Mouse (Mus musculus): ENCODE measurements around the gene Atp2a1.
A peak's percentile ranks its signal among the peaks of the same experiment; 100 is the strongest.
"Not testable (repeated sequence)": the region's sequence is repeated elsewhere in the genome, so short reads cannot be mapped to it uniquely, and the experiment has no call there.

The Atp2a1 gene

GRCm38 (mm10) chr7:126463004-126463403, at the start of gene Atp2a1:
Gene Atp2a1, minus strand, starts transcription at chr7:126463108.
- no peak for DNase-seq (ENCODE audit: low spot score)

GRCm38 (mm10) chr7:126511287-126511686, 48.4 kb upstream of the Atp2a1 start:
- no peak for DNase-seq (ENCODE audit: low spot score)

- no peak for DNase-seq (ENCODE audit: low spot score)
These were observed 44.3 kb upstream of the Atp2a1 start for GRCm38 (mm10) chr7:126507126-126507778.

- no peak for DNase-seq (ENCODE audit: low spot score)
These were observed 42.0 kb upstream of the Atp2a1 start for GRCm38 (mm10) chr7:126504913-126505312.

- peak; percentile 99 for DNase-seq (ENCODE audit: low spot score)
These were observed 40.5 kb upstream of the Atp2a1 start, which contains the start of gene Atxn2l for GRCm38 (mm10) chr7:126503273-126503878. Gene Atxn2l, minus strand, starts transcription at chr7:126503437.

- DNase-seq (ENCODE audit: low spot score), result no peak
These were observed 39.8 kb upstream of the Atp2a1 start for GRCm38 (mm10) chr7:126502751-126503150.

- peak; percentile 97 for DNase-seq (ENCODE audit: low spot score)
These were observed 39.3 kb upstream of the Atp2a1 start for GRCm38 (mm10) chr7:126502023-126502741.

- DNase-seq (ENCODE audit: low spot score), result no peak
These were observed 38.7 kb upstream of the Atp2a1 start for GRCm38 (mm10) chr7:126501684-126502022.

- no peak for DNase-seq (ENCODE audit: low spot score)
These were observed 36.5 kb upstream of the Atp2a1 start for GRCm38 (mm10) chr7:126499416-126499815.

- no peak for DNase-seq (ENCODE audit: low spot score)
These were observed 35.1 kb upstream of the Atp2a1 start for GRCm38 (mm10) chr7:126497966-126498365.

GRCm38 (mm10) chr7:126496475-126496874, 33.6 kb upstream of the Atp2a1 start:
- DNase-seq (ENCODE audit: low spot score), result no peak

GRCm38 (mm10) chr7:126494120-126494519, 31.2 kb upstream of the Atp2a1 start:
- no peak for DNase-seq (ENCODE audit: low spot score)

GRCm38 (mm10) chr7:126491973-126492372, 29.1 kb upstream of the Atp2a1 start:
- DNase-seq (ENCODE audit: low spot score), result no peak

- no peak for DNase-seq (ENCODE audit: low spot score)
These were observed 28.1 kb upstream of the Atp2a1 start for GRCm38 (mm10) chr7:126491005-126491404.

GRCm38 (mm10) chr7:126487617-126488385, 24.9 kb upstream of the Atp2a1 start:
- DNase-seq (ENCODE audit: low spot score), result not testable (repeated sequence)

- DNase-seq (ENCODE audit: low spot score), result peak; percentile 99
These were observed 24.2 kb upstream of the Atp2a1 start, which contains the start of gene Tufm for GRCm38 (mm10) chr7:126487052-126487483. Gene Tufm, plus strand, starts transcription at chr7:126487361.

- peak; percentile 90 for DNase-seq (ENCODE audit: low spot score)
These were observed 19.5 kb upstream of the Atp2a1 start for GRCm38 (mm10) chr7:126482392-126482871.

GRCm38 (mm10) chr7:126481699-126482098, 18.8 kb upstream of the Atp2a1 start:
- DNase-seq (ENCODE audit: low spot score), result peak; percentile 74

- peak; percentile 96 for DNase-seq (ENCODE audit: low spot score)
These were observed 12.2 kb upstream of the Atp2a1 start, which contains the start of gene Sh2b1 for GRCm38 (mm10) chr7:126474993-126475581. Gene Sh2b1, minus strand, starts transcription at chr7:126475424.

- DNase-seq (ENCODE audit: low spot score), result no peak
These were observed 11.6 kb upstream of the Atp2a1 start for GRCm38 (mm10) chr7:126474486-126474955.

GRCm38 (mm10) chr7:126473470-126474086, 10.7 kb upstream of the Atp2a1 start:
- no peak for DNase-seq (ENCODE audit: low spot score)

All from embryo, embryonic 10.5 days (tissue).